Mouse (Mus musculus): ENCODE data around the gene Catsper4. TPM values are rescaled to one million over a fixed set of nuclear protein-coding genes. Genes with fewer than 3 reads are reported as not detected.
A peak's percentile ranks its signal among the peaks of the same experiment; 100 is the strongest.
"Not testable (repeated sequence)": the region's sequence is repeated elsewhere in the genome, so short reads cannot be mapped to it uniquely, and the experiment has no call there.

Gene Catsper4
- polyA plus RNA-seq (2014; fragmentation: Nextera tagmentation; extraction: Ambion mirVana): not detected in 2 replicates

DNA sequence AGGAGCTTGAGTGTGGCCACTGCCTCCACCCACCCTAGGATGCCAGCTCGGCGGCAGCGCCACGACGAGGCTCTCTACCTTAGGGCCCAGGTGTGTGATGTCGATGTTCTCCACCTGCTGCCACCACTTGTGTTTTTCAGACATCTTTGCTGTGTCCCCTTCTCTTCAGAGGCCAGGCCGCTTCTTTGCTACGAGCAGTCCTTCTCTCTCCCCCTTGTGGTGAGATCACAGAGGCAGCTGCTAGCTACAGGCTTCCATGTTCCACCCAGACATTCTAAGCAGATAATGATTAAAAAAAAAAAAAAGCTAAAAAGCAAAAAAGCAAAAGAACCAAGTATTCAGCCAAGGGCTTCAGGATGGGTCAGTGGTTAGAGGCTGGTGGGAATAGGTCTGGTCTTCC lies at the start of gene Catsper4:
Gene Catsper4, minus strand, starts transcription at position 190 of the 400 bp plus-strand sequence.
- no peak for ATAC-seq (ENCODE audit: low read depth)
- no peak within 1 kb of the TSS for H3K4me2 ChIP-seq (ENCODE audit: low read depth, low read length)
- no peaks in the 10 kb centered on the region for H3K27me3 ChIP-seq (replicated peaks; ENCODE audit: control insufficient read depth, insufficient read depth, low read length)
- no peak within 1 kb of the TSS for H3K4me3 ChIP-seq (ENCODE audit: low read depth, low read length)
- H3K9me3 ChIP-seq (ENCODE audit: control insufficient read depth, low read length): no peaks in the 10 kb centered on the region
- H3K4me1 ChIP-seq (ENCODE audit: control insufficient read depth, insufficient read depth, low read length): no peaks in the 10 kb centered on the region
- H3K27ac ChIP-seq (replicated peaks; ENCODE audit: low read depth, low read length): no peak within 1 kb of the TSS
- H3K36me3 ChIP-seq (ENCODE audit: control insufficient read depth, insufficient read depth, low read length): no peaks in the 10 kb centered on the region
- 75% methylated on average over 8 of the region's 8 CpGs for WGBS
- DNase-seq (ENCODE audit: low spot score): no peak
- H3K9ac ChIP-seq (ENCODE audit: low read depth, low read length): no peak within 1 kb of the TSS

GRCm38 (mm10) chr4:134273417-134274345 lies 46.5 kb upstream of the Catsper4 start:
- Histone ChIP-seq H3K27me3 (replicated peaks; ENCODE audit: control insufficient read depth, insufficient read depth, low read length) (no peaks in the 10 kb centered on the region), H3K36me3 (ENCODE audit: control insufficient read depth, insufficient read depth, low read length) (peaks cover 30% of the 10 kb centered on the region), H3K9ac (ENCODE audit: low read depth, low read length) (peak overlapping the region; percentile 40; the same call in 1 of the 2 replicates), H3K9me3 (ENCODE audit: control insufficient read depth, low read length) (no peaks in the 10 kb centered on the region), H3K27ac (replicated peaks; ENCODE audit: low read depth, low read length) (peak overlapping the region; percentile 35), H3K4me2 (ENCODE audit: low read depth, low read length) (peak overlapping the region; percentile 46), H3K4me1 (ENCODE audit: control insufficient read depth, insufficient read depth, low read length) (peaks cover 6% of the 10 kb centered on the region), H3K4me3 (ENCODE audit: low read depth, low read length) (peak overlapping the region; percentile 14)
- DNase-seq (ENCODE audit: low spot score): peak; percentile 89
- ATAC-seq (ENCODE audit: low read depth): no peak
- WGBS: 4% methylated on average over 14 of the region's 14 CpGs

DNA sequence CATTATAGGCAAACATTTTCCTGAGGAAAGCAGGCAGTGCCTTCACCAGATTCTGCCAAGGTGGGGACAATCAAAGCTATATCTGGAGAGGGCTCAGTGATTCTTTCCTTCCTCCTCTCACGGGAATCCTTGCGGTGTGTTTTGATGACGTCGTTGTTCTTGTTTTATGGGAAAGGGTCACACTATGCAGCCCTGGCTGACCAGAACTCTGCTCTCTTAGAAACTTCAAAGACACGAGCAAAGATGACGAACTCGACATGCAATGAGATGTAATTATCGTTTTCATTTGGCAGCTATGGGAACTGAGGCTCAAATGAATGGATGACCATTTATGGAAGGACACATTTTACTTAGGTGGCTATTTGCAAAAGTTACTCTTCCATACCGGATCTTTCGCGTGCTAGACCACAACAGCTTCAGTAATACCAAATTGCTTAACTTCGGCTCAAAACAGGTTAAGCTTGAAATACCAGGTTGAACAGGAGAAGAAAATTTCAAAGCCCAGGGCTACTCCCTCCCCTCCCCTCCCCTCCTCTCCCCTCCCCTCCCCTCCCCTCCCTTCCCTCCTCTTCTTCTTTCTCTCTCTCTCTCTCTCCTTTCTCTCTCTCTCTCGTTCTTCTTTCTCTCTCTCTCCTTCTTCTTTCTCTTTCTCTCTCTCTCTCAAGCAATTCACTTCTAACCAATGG lies 45.7 kb upstream of the Catsper4 start:
- WGBS: 20% methylated on average over 13 of the region's 13 CpGs
- no peak for DNase-seq (ENCODE audit: low spot score)
- peaks cover 22% of the 10 kb centered on the region for H3K36me3 ChIP-seq (ENCODE audit: control insufficient read depth, insufficient read depth, low read length)
- H3K27me3 ChIP-seq (replicated peaks; ENCODE audit: control insufficient read depth, insufficient read depth, low read length): no peaks in the 10 kb centered on the region
- H3K4me2 ChIP-seq (ENCODE audit: low read depth, low read length): peak overlapping the region; percentile 46
- no peak for ATAC-seq (ENCODE audit: low read depth)
- no peaks in the 10 kb centered on the region for H3K9me3 ChIP-seq (ENCODE audit: control insufficient read depth, low read length)
- peaks cover 6% of the 10 kb centered on the region for H3K4me1 ChIP-seq (ENCODE audit: control insufficient read depth, insufficient read depth, low read length)
- H3K9ac ChIP-seq (ENCODE audit: low read depth, low read length): 0 out of 2 replicates have a peak overlapping the region, but pooled peaks have one; percentile 40
- H3K4me3 ChIP-seq (ENCODE audit: low read depth, low read length): peak overlapping the region; percentile 14
- no peak overlapping the region; the same call in 1 of the 2 replicates for H3K27ac ChIP-seq (replicated peaks; ENCODE audit: low read depth, low read length)

DNA sequence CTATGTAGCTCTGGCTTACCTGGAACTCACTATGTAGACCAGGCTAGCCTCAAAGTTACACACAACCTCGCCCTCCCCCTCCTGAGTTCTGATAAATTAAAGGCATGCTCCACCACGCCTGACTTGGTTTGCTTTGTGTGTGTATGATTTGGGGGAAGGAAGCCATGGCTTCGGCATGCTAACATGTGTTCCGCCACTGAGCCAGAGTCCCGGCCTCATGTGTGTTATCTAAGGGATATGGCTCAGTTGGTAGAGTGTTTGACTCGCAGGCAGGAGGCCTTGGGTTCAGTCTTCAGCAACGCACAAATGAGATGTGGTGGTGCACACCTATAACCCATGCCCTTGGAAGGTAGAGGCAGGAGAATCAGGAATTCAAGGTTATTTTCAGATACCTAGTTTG lies 44.8 kb upstream of the Catsper4 start:
- no peak overlapping the region for H3K9ac ChIP-seq (ENCODE audit: low read depth, low read length)
- WGBS: 78% methylated on average over 7 of the region's 7 CpGs
- no peaks in the 10 kb centered on the region for H3K9me3 ChIP-seq (ENCODE audit: control insufficient read depth, low read length)
- peaks cover 6% of the 10 kb centered on the region for H3K4me1 ChIP-seq (ENCODE audit: control insufficient read depth, insufficient read depth, low read length)
- no peak overlapping the region for H3K4me2 ChIP-seq (ENCODE audit: low read depth, low read length)
- H3K27me3 ChIP-seq (replicated peaks; ENCODE audit: control insufficient read depth, insufficient read depth, low read length): no peaks in the 10 kb centered on the region
- no peak for ATAC-seq (ENCODE audit: low read depth)
- H3K27ac ChIP-seq (replicated peaks; ENCODE audit: low read depth, low read length): no peak overlapping the region
- no peak for DNase-seq (ENCODE audit: low spot score)
- no peak overlapping the region for H3K4me3 ChIP-seq (ENCODE audit: low read depth, low read length)
- H3K36me3 ChIP-seq (ENCODE audit: control insufficient read depth, insufficient read depth, low read length): peaks cover 13% of the 10 kb centered on the region

- not testable (repeated sequence) for H3K27ac ChIP-seq (replicated peaks; ENCODE audit: low read depth, low read length); H3K4me2 ChIP-seq (ENCODE audit: low read depth, low read length); H3K27me3 ChIP-seq (replicated peaks; ENCODE audit: control insufficient read depth, insufficient read depth, low read length); H3K36me3 ChIP-seq (ENCODE audit: control insufficient read depth, insufficient read depth, low read length); H3K9me3 ChIP-seq (ENCODE audit: control insufficient read depth, low read length); DNase-seq (ENCODE audit: low spot score); ATAC-seq (ENCODE audit: low read depth); H3K4me1 ChIP-seq (ENCODE audit: control insufficient read depth, insufficient read depth, low read length); H3K9ac ChIP-seq (ENCODE audit: low read depth, low read length); H3K4me3 ChIP-seq (ENCODE audit: low read depth, low read length)
These were observed 42.4 kb upstream of the Catsper4 start for GRCm38 (mm10) chr4:134269622-134270021.

GRCm38 (mm10) chr4:134268102-134268655 lies 41.0 kb upstream of the Catsper4 start:
- peaks cover 6% of the 10 kb centered on the region for H3K4me1 ChIP-seq (ENCODE audit: control insufficient read depth, insufficient read depth, low read length)
- H3K4me3 ChIP-seq (ENCODE audit: low read depth, low read length): no peak overlapping the region
- no peaks in the 10 kb centered on the region for H3K9me3 ChIP-seq (ENCODE audit: control insufficient read depth, low read length)
- no peak for ATAC-seq (ENCODE audit: low read depth)
- no peak overlapping the region for H3K9ac ChIP-seq (ENCODE audit: low read depth, low read length)
- no peaks in the 10 kb centered on the region for H3K27me3 ChIP-seq (replicated peaks; ENCODE audit: control insufficient read depth, insufficient read depth, low read length)
- H3K36me3 ChIP-seq (ENCODE audit: control insufficient read depth, insufficient read depth, low read length): no peaks in the 10 kb centered on the region
- no peak for DNase-seq (ENCODE audit: low spot score)
- 87% methylated on average over 19 of the region's 19 CpGs for WGBS
- no peak overlapping the region for H3K27ac ChIP-seq (replicated peaks; ENCODE audit: low read depth, low read length)
- H3K4me2 ChIP-seq (ENCODE audit: low read depth, low read length): no peak overlapping the region

DNA sequence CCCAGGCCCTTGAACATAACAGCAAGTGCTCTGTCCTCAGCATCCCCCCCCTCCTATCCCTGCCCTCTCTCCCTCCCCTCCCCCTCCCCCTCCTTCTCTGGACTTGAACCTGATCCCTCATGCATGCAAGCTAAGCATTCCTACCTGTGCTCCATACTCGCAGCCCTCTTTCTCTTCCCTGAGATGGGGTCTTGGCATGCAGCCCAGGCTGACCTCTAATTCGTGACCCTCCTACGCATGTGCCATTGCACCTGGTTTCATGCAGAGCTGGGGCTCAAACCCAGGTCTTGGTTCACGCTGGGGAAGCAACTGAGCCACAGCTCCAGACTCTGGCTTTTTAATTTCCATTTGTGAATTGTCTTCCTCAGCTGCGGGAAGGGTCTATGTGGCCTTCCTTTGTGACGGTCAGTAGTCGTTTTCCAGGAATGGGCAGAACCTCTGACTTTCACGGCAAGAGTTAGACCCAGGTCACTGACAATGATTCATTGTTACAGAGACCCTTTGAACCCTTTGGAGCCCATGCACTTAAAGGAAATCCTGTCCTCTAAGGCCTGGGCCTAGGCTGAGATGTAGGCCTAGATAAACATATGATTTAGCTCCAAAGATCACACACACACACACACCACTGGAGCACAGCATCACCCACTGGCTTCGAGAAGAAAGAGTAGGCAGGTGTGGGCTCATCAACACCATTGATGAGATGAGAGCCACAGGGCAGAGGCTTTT lies 38.8 kb upstream of the Catsper4 start:
- no peaks in the 10 kb centered on the region for H3K36me3 ChIP-seq (ENCODE audit: control insufficient read depth, insufficient read depth, low read length)
- ATAC-seq (ENCODE audit: low read depth): no peak
- no peak for DNase-seq (ENCODE audit: low spot score)
- no peak overlapping the region for H3K9ac ChIP-seq (ENCODE audit: low read depth, low read length)
- no peak overlapping the region for H3K4me2 ChIP-seq (ENCODE audit: low read depth, low read length)
- no peak overlapping the region for H3K4me3 ChIP-seq (ENCODE audit: low read depth, low read length)
- H3K27me3 ChIP-seq (replicated peaks; ENCODE audit: control insufficient read depth, insufficient read depth, low read length): no peaks in the 10 kb centered on the region
- 57% methylated on average over 9 of the region's 9 CpGs for WGBS
- no peaks in the 10 kb centered on the region for H3K4me1 ChIP-seq (ENCODE audit: control insufficient read depth, insufficient read depth, low read length)
- H3K9me3 ChIP-seq (ENCODE audit: control insufficient read depth, low read length): no peaks in the 10 kb centered on the region
- no peak overlapping the region for H3K27ac ChIP-seq (replicated peaks; ENCODE audit: low read depth, low read length)

- DNase-seq (ENCODE audit: low spot score) (no peak), ATAC-seq (ENCODE audit: low read depth) (no peak)
- 34% methylated on average over 6 of the region's 6 CpGs for WGBS
- Histone ChIP-seq H3K9ac (ENCODE audit: low read depth, low read length) (no peak overlapping the region), H3K27me3 (replicated peaks; ENCODE audit: control insufficient read depth, insufficient read depth, low read length) (no peaks in the 10 kb centered on the region), H3K4me3 (ENCODE audit: low read depth, low read length) (no peak overlapping the region), H3K4me1 (ENCODE audit: control insufficient read depth, insufficient read depth, low read length) (0 out of 2 replicates have a peak, but pooled peaks cover 2% of the 10 kb centered on the region), H3K27ac (replicated peaks; ENCODE audit: low read depth, low read length) (no peak overlapping the region), H3K9me3 (ENCODE audit: control insufficient read depth, low read length) (no peaks in the 10 kb centered on the region), H3K4me2 (ENCODE audit: low read depth, low read length) (no peak overlapping the region), H3K36me3 (ENCODE audit: control insufficient read depth, insufficient read depth, low read length) (no peaks in the 10 kb centered on the region)
These were observed 36.0 kb upstream of the Catsper4 start for GRCm38 (mm10) chr4:134263191-134263590.

Measured in embryonic facial prominence, embryonic 14.5 days (tissue).